Mouse (Mus musculus) left cerebral cortex, adult 8-10 months (tissue): ENCODE measurements around the gene Nufip2. TPM values are rescaled to one million over a fixed set of nuclear protein-coding genes. Genes with fewer than 3 reads are reported as not detected.

ENCODE experiments used
- DNase-seq, 2 experiments: peaks; one replicate each; pipeline ENCODE4 v3.0.0; 2022; ENCODE audit warnings: low spot score in 2 of 2
- total RNA-seq, 4 experiments: library from RNA; stranded (reverse); gene quantifications; 2 replicates each; pipeline ENCODE4 v1.2.4; 2022

The Nufip2 gene
- total RNA-seq, 4 experiments from 2014 or later, result 63.5 to 69.0 (median 67.1) TPM

GRCm38 (mm10) chr11:77770346-77770745 lies 84.4 kb downstream of the Nufip2 start:
- DNase-seq, result no peak

DNA sequence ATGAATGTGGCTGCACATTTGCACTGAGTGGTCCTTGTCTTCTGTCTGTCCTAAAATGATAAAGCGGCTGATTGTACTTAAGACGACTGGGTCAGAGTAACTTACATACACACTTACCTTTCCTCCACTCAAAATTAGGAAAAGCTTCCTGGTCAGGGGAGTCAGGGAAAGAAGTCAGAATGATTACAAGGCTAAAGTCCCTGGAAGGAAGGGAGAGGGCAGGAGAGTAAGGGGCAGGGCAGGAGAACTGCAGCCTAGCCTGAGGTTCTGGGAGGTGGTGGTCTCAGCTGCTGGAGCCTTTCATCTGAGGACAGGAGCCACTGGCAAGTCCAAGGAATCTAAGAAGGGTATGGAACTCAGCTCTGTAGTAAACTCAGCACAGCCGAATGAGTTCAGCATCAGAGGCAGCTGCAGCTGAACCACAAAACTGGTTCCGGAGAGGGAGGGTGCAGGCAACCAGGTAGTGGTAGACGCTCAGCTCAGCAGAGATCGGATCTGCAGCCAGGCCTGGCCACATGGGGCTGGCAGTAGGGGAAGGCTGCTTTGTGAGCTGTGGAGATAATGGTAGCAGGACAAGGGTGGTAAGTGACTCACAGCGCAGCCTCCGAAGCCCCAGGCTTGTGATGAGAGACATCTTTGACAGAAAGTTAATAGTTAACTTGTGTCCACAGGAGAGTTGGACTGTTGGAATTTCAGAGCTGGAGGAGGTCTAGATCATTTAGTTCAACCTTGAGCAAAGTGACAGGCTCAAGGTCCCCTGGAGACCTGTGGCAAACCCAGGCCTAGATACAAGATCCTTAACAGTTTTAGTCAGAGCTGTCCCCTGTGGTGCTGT lies 86.1 kb downstream of the Nufip2 start:
- DNase-seq, result no peak

DNA sequence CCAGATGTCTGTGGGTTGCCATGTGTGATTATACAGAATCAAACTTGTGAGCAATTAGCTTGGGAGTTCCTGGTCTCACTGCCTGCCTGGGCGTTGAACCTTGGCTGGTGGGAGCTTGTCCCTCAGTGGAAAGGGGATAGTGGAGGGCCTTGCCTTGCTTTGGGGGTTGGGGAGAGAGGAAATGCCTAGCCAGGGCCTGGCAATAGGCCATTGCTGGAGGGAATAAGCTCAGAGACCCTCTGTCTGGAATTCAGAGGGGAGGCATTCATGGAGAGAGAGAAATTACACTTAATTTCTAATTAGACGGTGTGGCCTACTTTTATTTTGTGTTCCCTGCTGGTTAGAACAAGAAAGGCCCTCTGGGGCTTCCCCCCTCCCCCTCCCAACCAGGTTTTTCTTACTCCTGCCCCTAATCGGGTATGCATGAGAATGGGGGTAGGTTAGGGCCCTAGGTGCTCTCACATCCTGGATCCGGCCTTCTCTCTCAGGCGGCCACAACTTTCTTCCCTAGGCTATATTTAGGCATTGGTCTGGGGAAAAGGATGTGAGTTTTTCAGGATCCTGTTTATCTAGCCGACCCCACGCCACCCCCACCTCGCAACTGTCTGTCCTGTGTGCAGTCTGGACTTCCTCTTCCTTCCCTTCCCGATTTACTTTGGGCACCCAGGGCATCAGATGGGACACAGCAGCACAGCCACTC lies 89.9 kb downstream of the Nufip2 start:
- no peak for DNase-seq

DNA sequence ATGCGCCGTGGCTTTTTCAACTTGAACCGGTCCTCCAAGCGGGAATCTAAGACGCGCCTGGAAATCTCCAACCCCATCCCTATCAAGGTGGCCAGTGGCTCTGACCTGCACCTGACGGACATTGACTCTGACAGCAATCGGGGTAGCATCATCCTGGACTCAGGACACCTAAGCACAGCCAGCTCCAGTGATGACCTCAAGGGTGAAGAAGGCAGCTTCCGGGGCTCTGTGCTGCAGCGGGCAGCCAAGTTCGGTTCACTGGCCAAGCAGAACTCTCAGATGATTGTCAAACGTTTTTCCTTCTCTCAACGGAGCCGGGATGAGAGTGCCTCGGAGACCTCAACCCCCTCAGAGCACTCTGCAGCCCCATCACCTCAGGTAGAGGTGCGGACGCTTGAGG lies 91.5 kb downstream of the Nufip2 start:
- DNase-seq, result no peak

- DNase-seq, result no peak
Measured at GRCm38 (mm10) chr11:77777937-77778336, 92.0 kb downstream of the Nufip2 start.

GRCm38 (mm10) chr11:77779240-77779639 lies 93.3 kb downstream of the Nufip2 start:
- no peak for DNase-seq

DNA sequence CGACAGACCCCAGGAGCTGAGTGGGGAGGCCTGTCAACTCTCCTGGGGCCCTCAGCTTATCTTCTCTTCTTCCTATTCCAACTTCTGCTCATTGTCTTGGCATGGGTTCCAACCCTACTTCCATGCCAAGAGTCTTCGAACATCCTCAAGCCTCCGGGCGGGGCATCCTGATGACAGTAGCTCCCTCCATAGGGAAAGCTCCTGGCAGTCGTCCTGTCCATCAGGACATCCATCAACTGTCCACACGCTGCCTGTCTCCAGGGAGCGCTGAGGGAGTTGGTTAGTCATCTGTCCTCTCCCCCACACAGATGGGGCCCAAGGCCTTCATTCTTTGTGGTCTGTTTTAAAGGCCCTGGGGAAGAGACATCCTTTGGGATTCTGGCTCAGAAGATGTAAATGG lies 95.1 kb downstream of the Nufip2 start:
- no peak for DNase-seq

GRCm38 (mm10) chr11:77782104-77782815 lies 96.3 kb downstream of the Nufip2 start:
- peak in 1 of 2 experiments; percentile 3 for DNase-seq

DNA sequence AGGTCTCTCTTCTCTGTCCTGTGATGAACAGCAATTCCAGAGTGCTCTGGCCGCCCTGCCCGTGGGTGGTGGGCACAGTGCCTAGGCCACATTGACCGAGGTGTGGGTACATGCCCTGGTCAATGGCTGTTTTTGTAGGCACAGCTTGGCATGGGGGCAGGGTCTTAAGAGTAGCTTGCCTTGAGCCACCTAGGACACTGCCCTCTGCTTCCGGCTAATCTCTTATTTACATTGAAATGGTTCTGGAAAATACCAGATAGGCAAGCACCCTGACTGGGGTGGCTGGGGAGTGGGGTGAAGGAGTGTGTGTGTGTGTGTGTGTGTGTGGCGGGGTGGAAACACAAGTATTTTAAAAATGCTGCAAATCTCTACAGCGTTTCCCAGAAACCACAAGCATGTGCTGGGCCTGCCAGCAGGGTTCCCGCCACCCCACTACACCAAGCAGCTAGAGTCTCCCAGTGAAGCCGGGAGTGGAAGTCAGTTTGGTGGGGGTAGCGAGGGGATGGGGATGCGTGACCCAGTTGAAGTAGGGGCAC lies 97.3 kb downstream of the Nufip2 start:
- no peak for DNase-seq

DNA sequence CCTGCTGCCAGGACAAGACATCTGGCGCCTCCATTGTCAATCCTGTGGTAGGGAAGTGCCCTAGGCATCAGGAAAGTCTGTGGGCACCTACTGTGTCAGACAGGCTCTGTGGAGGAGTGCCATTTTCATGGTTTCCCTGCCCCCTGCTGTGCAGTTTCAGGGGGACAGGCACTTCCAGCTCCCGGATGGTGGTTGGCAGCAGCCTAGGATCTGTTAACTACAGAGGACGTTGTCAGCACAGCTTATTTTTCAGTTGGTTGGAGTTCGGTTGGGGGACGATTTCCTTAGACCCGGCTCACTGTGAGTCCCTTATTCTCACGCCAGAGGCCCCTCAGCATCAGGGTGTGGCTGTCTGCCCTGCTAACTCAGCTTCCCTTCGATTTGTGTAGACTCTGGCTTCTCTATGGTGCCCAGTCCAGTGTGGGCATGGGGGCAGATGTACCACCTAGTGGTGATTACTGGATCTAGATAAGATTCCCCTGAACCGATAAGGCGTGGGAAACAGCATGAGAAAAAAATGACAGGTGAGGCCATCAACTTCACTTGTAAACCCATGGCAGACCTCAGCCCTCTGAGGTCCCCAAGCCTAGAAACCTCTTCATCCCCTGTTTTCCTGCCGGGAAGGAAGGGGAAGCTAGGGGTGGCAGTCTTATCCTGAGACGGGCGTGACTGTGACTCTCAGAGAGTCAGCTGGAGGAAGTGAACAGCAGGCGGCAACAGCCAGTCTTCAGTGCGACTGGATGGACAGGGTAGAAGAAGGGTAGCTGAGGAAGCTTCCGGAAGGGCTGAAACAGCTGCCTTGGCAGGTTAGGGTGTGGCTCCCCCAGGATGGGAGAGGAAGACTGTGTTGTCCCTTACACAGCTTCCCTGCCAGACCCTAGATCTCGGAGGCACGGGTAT lies 98.0 kb downstream of the Nufip2 start:
- no peak for DNase-seq

DNA sequence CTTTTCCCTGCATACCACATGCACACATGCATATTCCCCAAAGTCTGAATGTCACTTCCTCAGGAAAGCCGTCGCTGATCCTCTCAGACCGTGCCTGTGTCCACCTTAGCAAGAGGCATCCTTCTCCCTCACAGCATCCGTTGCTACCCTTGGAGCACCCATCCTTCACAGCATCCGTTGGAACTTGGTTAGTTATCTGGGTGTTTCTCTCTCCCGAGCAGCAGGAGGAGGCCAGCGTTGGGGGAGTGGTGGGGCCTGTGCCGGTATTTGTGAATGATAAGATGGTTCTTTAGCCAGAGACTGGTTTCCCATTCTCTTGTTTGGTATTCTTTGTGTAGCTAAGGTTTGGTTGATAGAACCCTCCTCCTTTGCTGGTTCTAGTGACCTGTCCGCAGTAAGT lies 98.9 kb downstream of the Nufip2 start:
- no peak for DNase-seq

GRCm38 (mm10) chr11:77785396-77785767 lies 99.4 kb downstream of the Nufip2 start:
- DNase-seq, result no peak

- peak in 1 of 2 experiments; percentile 76 for DNase-seq
Measured at GRCm38 (mm10) chr11:77785768-77786561, 100.0 kb downstream of the Nufip2 start.

- DNase-seq, result no peak
Measured at GRCm38 (mm10) chr11:77787707-77788106, 101.8 kb downstream of the Nufip2 start, which contains the start of gene Gm10277. Gene Gm10277, minus strand, starts transcription at chr11:77787747.

DNA sequence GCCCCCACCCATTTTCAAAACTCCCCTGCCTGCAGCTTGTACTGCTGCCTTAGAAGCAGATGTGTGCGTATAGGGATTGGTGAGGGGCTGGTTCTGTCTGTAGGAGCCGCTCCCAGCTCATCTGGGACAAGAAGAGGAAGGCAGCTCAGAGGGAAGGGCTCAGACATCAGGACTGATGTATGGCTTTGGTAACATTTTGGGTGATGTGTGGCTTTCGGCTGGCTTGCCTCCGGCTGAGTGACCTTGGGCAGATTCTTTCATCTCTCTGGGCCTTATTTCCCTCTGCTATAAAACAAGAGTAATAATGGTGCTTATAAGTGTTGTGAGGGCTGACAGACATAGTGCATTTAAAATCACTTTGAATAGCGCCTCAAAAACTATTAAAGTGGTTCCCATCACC lies 103.6 kb downstream of the Nufip2 start:
- no peak for DNase-seq

DNA sequence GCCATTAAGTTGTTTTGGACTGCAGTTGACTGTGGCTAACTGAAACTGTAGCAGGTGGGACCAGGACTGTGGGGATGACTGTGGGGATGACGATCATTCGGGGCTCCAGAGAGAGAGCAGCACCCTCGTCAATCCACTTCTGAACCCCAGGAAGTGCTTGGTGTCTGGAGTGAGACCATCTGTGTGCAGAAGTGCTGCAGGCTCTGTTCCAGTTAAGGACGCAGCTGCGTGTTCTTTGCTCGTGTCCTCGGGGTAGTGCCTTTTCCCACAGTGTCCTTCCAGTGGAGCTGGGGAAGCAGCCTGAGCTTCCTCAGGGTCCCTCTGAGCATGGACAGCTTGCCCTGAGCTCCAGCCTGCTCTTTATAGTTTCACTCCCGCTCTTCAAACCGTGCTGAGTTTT lies 104.3 kb downstream of the Nufip2 start:
- DNase-seq, result no peak

DNA sequence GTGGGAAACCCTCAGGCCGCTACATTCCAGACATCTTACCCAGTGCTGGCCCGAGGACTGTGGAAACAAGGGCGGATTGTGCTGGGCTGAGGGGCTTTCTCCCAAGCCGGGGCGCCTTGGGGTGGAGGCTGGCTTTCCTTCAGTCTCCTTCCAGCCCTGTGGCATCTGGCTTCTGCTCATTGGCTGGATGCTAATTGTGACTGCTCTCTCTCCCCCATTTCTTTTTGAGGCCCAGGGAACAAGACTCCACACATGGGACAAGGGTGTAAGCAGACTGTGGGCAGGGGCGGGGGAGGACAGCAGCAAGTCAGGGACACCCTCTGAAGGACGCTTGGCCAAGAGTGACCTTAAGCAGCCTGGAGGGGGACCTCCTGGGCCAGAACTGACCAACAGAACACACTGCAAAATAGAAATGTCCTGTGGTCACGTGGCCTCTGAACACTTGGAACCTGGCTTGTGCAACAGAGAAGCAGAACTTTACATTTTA lies 105.3 kb downstream of the Nufip2 start:
- DNase-seq, result peak in 1 of 2 experiments; percentile 36
